Mouse (Mus musculus): ENCODE results near the gene Il17c. TPM values are rescaled to one million over a fixed set of nuclear protein-coding genes. Genes with fewer than 3 reads are reported as not detected.
A peak's percentile ranks its signal among the peaks of the same experiment; 100 is the strongest.

The Il17c gene
- polyA plus RNA-seq, 1 experiment from 2014 or later, result not detected

GRCm38 (mm10) chr8:122435375-122435774, 13.6 kb downstream of the Il17c start:
- ATAC-seq (ENCODE audit: low FRiP score) (no peak), DNase-seq (ENCODE audit: low spot score, missing footprints) (no peak)
- 91% methylated on average over 6 of the region's 6 CpGs for WGBS
- Histone ChIP-seq H3K27me3 (ENCODE audit: control insufficient read depth, insufficient read depth, low read length) (no peaks in the 10 kb centered on the region), H3K9me3 (ENCODE audit: control insufficient read depth, low read length) (no peaks in the 10 kb centered on the region), H3K4me1 (ENCODE audit: control insufficient read depth, insufficient read depth, low read length) (peaks cover 14% of the 10 kb centered on the region), H3K4me2 (no peak overlapping the region), H3K9ac (ENCODE audit: low read length) (no peak overlapping the region), H3K27ac (ENCODE audit: low read depth, low read length) (no peak overlapping the region), H3K4me3 (ENCODE audit: low read depth, low read length) (no peak overlapping the region), H3K36me3 (ENCODE audit: control insufficient read depth, insufficient read depth, low read length) (peaks cover 17% of the 10 kb centered on the region)

- Histone ChIP-seq H3K27me3 (ENCODE audit: control insufficient read depth, insufficient read depth, low read length) (no peaks in the 10 kb centered on the region), H3K9me3 (ENCODE audit: control insufficient read depth, low read length) (no peaks in the 10 kb centered on the region), H3K4me3 (ENCODE audit: low read depth, low read length) (no peak overlapping the region), H3K9ac (ENCODE audit: low read length) (no peak overlapping the region), H3K27ac (ENCODE audit: low read depth, low read length) (no peak overlapping the region), H3K36me3 (ENCODE audit: control insufficient read depth, insufficient read depth, low read length) (peaks cover 17% of the 10 kb centered on the region), H3K4me1 (ENCODE audit: control insufficient read depth, insufficient read depth, low read length) (peaks cover 14% of the 10 kb centered on the region), H3K4me2 (no peak overlapping the region)
- ATAC-seq (ENCODE audit: low FRiP score), result no peak
- WGBS, result 97% methylated on average over 9 of the region's 9 CpGs
- no peak for DNase-seq (ENCODE audit: low spot score, missing footprints)
These were observed 14.3 kb downstream of the Il17c start for GRCm38 (mm10) chr8:122436146-122436545.

- peaks cover 14% of the 10 kb centered on the region for H3K4me1 ChIP-seq (ENCODE audit: control insufficient read depth, insufficient read depth, low read length)
- no peak overlapping the region for H3K9ac ChIP-seq (ENCODE audit: low read length)
- H3K27ac ChIP-seq (ENCODE audit: low read depth, low read length), result no peak overlapping the region
- H3K4me2 ChIP-seq, result no peak overlapping the region
- no peak overlapping the region for H3K4me3 ChIP-seq (ENCODE audit: low read depth, low read length)
- H3K9me3 ChIP-seq (ENCODE audit: control insufficient read depth, low read length), result no peaks in the 10 kb centered on the region
- H3K36me3 ChIP-seq (ENCODE audit: control insufficient read depth, insufficient read depth, low read length), result peaks cover 17% of the 10 kb centered on the region
- ATAC-seq (ENCODE audit: low FRiP score) (no peak), DNase-seq (ENCODE audit: low spot score, missing footprints) (no peak)
- H3K27me3 ChIP-seq (ENCODE audit: control insufficient read depth, insufficient read depth, low read length), result no peaks in the 10 kb centered on the region
- WGBS, result 94% methylated on average over 20 of the region's 20 CpGs
These were observed 14.8 kb downstream of the Il17c start for GRCm38 (mm10) chr8:122436586-122437125.

GRCm38 (mm10) chr8:122437708-122438331, 16.0 kb downstream of the Il17c start:
- Histone ChIP-seq H3K4me3 (ENCODE audit: low read depth, low read length) (no peak overlapping the region), H3K27me3 (ENCODE audit: control insufficient read depth, insufficient read depth, low read length) (no peaks in the 10 kb centered on the region), H3K27ac (ENCODE audit: low read depth, low read length) (no peak overlapping the region), H3K9me3 (ENCODE audit: control insufficient read depth, low read length) (no peaks in the 10 kb centered on the region), H3K9ac (ENCODE audit: low read length) (no peak overlapping the region), H3K36me3 (ENCODE audit: control insufficient read depth, insufficient read depth, low read length) (peaks cover 17% of the 10 kb centered on the region), H3K4me1 (ENCODE audit: control insufficient read depth, insufficient read depth, low read length) (peaks cover 6% of the 10 kb centered on the region), H3K4me2 (no peak overlapping the region)
- 94% methylated on average over 13 of the region's 13 CpGs for WGBS
- DNase-seq (ENCODE audit: low spot score, missing footprints), result no peak
- ATAC-seq (ENCODE audit: low FRiP score), result no peak

GRCm38 (mm10) chr8:122439336-122439735, 17.5 kb downstream of the Il17c start:
- Histone ChIP-seq H3K4me3 (ENCODE audit: low read depth, low read length) (no peak overlapping the region), H3K36me3 (ENCODE audit: control insufficient read depth, insufficient read depth, low read length) (peaks cover 11% of the 10 kb centered on the region), H3K4me2 (no peak overlapping the region), H3K9ac (ENCODE audit: low read length) (no peak overlapping the region), H3K9me3 (ENCODE audit: control insufficient read depth, low read length) (no peaks in the 10 kb centered on the region), H3K27ac (ENCODE audit: low read depth, low read length) (no peak overlapping the region), H3K27me3 (ENCODE audit: control insufficient read depth, insufficient read depth, low read length) (no peaks in the 10 kb centered on the region), H3K4me1 (ENCODE audit: control insufficient read depth, insufficient read depth, low read length) (peaks cover 7% of the 10 kb centered on the region)
- DNase-seq (ENCODE audit: low spot score, missing footprints) (no peak), ATAC-seq (ENCODE audit: low FRiP score) (no peak)
- WGBS, result 94% methylated on average over 16 of the region's 16 CpGs

- 90% methylated on average over 1 of the region's 1 CpGs for WGBS
- Histone ChIP-seq H3K27me3 (ENCODE audit: control insufficient read depth, insufficient read depth, low read length) (no peaks in the 10 kb centered on the region), H3K36me3 (ENCODE audit: control insufficient read depth, insufficient read depth, low read length) (peaks cover 11% of the 10 kb centered on the region), H3K27ac (ENCODE audit: low read depth, low read length) (no peak overlapping the region), H3K4me1 (ENCODE audit: control insufficient read depth, insufficient read depth, low read length) (peaks cover 8% of the 10 kb centered on the region), H3K9ac (ENCODE audit: low read length) (no peak overlapping the region), H3K9me3 (ENCODE audit: control insufficient read depth, low read length) (no peaks in the 10 kb centered on the region), H3K4me3 (ENCODE audit: low read depth, low read length) (no peak overlapping the region), H3K4me2 (no peak overlapping the region)
- no peak for DNase-seq (ENCODE audit: low spot score, missing footprints)
- no peak for ATAC-seq (ENCODE audit: low FRiP score)
These were observed 19.5 kb downstream of the Il17c start for GRCm38 (mm10) chr8:122441326-122441725.

GRCm38 (mm10) chr8:122442356-122442755, 20.5 kb downstream of the Il17c start:
- no peak overlapping the region for H3K27ac ChIP-seq (ENCODE audit: low read depth, low read length)
- H3K36me3 ChIP-seq (ENCODE audit: control insufficient read depth, insufficient read depth, low read length), result peaks cover 6% of the 10 kb centered on the region
- H3K27me3 ChIP-seq (ENCODE audit: control insufficient read depth, insufficient read depth, low read length), result no peaks in the 10 kb centered on the region
- peak overlapping the region; percentile 56 for H3K9ac ChIP-seq (ENCODE audit: low read length)
- H3K4me3 ChIP-seq (ENCODE audit: low read depth, low read length), result peak overlapping the region; percentile 56
- H3K9me3 ChIP-seq (ENCODE audit: control insufficient read depth, low read length), result no peaks in the 10 kb centered on the region
- ATAC-seq (ENCODE audit: low FRiP score), result no peak
- DNase-seq (ENCODE audit: low spot score, missing footprints), result no peak
- peak overlapping the region; percentile 57 for H3K4me2 ChIP-seq
- 22% methylated on average over 7 of the region's 7 CpGs for WGBS
- H3K4me1 ChIP-seq (ENCODE audit: control insufficient read depth, insufficient read depth, low read length), result peaks cover 8% of the 10 kb centered on the region

GRCm38 (mm10) chr8:122442781-122443180, 21.0 kb downstream of the Il17c start:
- Histone ChIP-seq H3K36me3 (ENCODE audit: control insufficient read depth, insufficient read depth, low read length) (peaks cover 6% of the 10 kb centered on the region), H3K4me1 (ENCODE audit: control insufficient read depth, insufficient read depth, low read length) (peaks cover 8% of the 10 kb centered on the region), H3K27ac (ENCODE audit: low read depth, low read length) (peak overlapping the region; percentile 45; the same call in 1 of the 2 replicates), H3K4me2 (peak overlapping the region; percentile 57), H3K4me3 (ENCODE audit: low read depth, low read length) (peak overlapping the region; percentile 56), H3K27me3 (ENCODE audit: control insufficient read depth, insufficient read depth, low read length) (no peaks in the 10 kb centered on the region), H3K9me3 (ENCODE audit: control insufficient read depth, low read length) (no peaks in the 10 kb centered on the region), H3K9ac (ENCODE audit: low read length) (peak overlapping the region; percentile 56)
- 2% methylated on average over 12 of the region's 12 CpGs for WGBS
- ATAC-seq (ENCODE audit: low FRiP score) (peak; percentile 40), DNase-seq (ENCODE audit: low spot score, missing footprints) (no peak)

GRCm38 (mm10) chr8:122443262-122444006, 21.6 kb downstream of the Il17c start, which contains the start of gene Mvd:
Mvd (minus strand) TSS chr8:122443422.
- Histone ChIP-seq H3K4me2 (peak within 1 kb of the TSS; percentile 57), H3K27me3 (ENCODE audit: control insufficient read depth, insufficient read depth, low read length) (no peaks in the 10 kb centered on the region), H3K4me1 (ENCODE audit: control insufficient read depth, insufficient read depth, low read length) (peaks cover 8% of the 10 kb centered on the region), H3K9ac (ENCODE audit: low read length) (peak within 1 kb of the TSS; percentile 89), H3K9me3 (ENCODE audit: control insufficient read depth, low read length) (no peaks in the 10 kb centered on the region), H3K36me3 (ENCODE audit: control insufficient read depth, insufficient read depth, low read length) (peaks cover 6% of the 10 kb centered on the region), H3K4me3 (ENCODE audit: low read depth, low read length) (peak within 1 kb of the TSS; percentile 56), H3K27ac (ENCODE audit: low read depth, low read length) (peak within 1 kb of the TSS; percentile 94)
- peak; percentile 99 for ATAC-seq (ENCODE audit: low FRiP score)
- WGBS, result under 1% methylated on average over 47 of the region's 47 CpGs
- DNase-seq (ENCODE audit: low spot score, missing footprints), result peak; percentile 99
